Mouse (Mus musculus): ENCODE measurements at regions not wholly inside any gene's neighbourhood (a gene's known extent, or its start where the extent isn't known, plus 50 kb on each side); places are given as distances from the start of the nearest gene placed in this dataset.

DNA sequence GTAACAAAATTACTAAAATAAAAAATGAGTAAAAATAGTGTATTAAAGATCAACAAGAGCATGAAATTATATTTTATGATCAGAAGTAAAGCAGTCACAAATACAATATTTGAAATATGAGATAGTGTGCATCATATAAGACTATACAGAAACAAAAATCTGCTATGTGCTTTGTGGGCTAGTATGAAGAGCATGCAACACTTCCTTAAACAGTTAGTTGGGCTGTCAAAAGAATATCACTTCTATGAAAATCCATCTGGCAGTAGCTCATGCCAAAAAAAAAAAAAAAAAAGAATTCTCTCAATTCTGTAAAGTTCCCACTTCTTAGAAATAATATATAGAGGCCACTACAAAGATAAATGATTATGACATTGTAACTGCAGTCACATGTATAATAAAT is 53.0 kb upstream of the Gm4301 start:
- no peaks in the 10 kb centered on the region for H3K4me1 ChIP-seq (replicated peaks; ENCODE audit: control insufficient read depth, insufficient read depth, low read length)
- H3K9ac ChIP-seq (ENCODE audit: low read depth, low read length), result no peak overlapping the region
- DNase-seq (ENCODE audit: low spot score) (no peak), ATAC-seq (ENCODE audit: low FRiP score) (no peak)
- H3K27ac ChIP-seq (ENCODE audit: low read depth, low read length), result no peak overlapping the region
- H3K9me3 ChIP-seq (ENCODE audit: control insufficient read depth, low read length), result no peaks in the 10 kb centered on the region
- no peak overlapping the region for H3K4me2 ChIP-seq (replicated peaks; ENCODE audit: low read depth, low read length)
- H3K36me3 ChIP-seq (ENCODE audit: control insufficient read depth, insufficient read depth, low read length), result no peaks in the 10 kb centered on the region
- no peak overlapping the region for H3K4me3 ChIP-seq (ENCODE audit: low read depth, low read length)
- H3K27me3 ChIP-seq (ENCODE audit: control insufficient read depth, insufficient read depth, low read length), result no peaks in the 10 kb centered on the region
